Mouse (Mus musculus) limb, embryonic 10.5 days (tissue): ENCODE data around the gene C77080. TPM values are rescaled to one million over a fixed set of nuclear protein-coding genes. Genes with fewer than 3 reads are reported as not detected.

ENCODE experiments used
- DNase-seq: peaks from one replicate; pipeline ENCODE4 v3.0.0-alpha.2; 2017; ENCODE audit warnings: low spot score
- H3K27ac ChIP-seq: fragments of 300-500 bp; sonication (generic); 2 replicates; pipeline ENCODE4 v1.5.1; 2016; ENCODE audit warnings: mild to moderate bottlenecking
- H3K27me3 ChIP-seq: fragments of 300-500 bp; sonication (generic); 2 replicates; pipeline ENCODE4 v1.6.1; 2016; ENCODE audit warnings: low read depth, mild to moderate bottlenecking; ENCODE audit not compliant: poor library complexity, severe bottlenecking
- H3K36me3 ChIP-seq: fragments of 300-500 bp; sonication (generic); 2 replicates; pipeline ENCODE4 v1.6.1; 2016; ENCODE audit warnings: mild to moderate bottlenecking, moderate library complexity
- H3K4me1 ChIP-seq: fragments of 300-500 bp; sonication (generic); 2 replicates; pipeline ENCODE4 v1.6.1; 2016
- H3K4me3 ChIP-seq: fragments of 300-500 bp; sonication (generic); 2 replicates; pipeline ENCODE4 v1.5.1; 2016; ENCODE audit warnings: mild to moderate bottlenecking, moderate library complexity
- H3K9me3 ChIP-seq: fragments of 300-500 bp; sonication (generic); replicated peaks from 2 replicates; pipeline ENCODE4 v1.6.1; 2016; ENCODE audit warnings: mild to moderate bottlenecking
- WGBS: fragments of 180-500 bp; shearing (Covaris S2); methylation state at CpG from one replicate; pipeline ENCODE4 v1.1.7; 2016; 5-methylcytosine and 5-hydroxymethylcytosine counted together
- polyA plus RNA-seq: library from polyadenylated mRNA; unstranded; fragments of >200 nt; fragmentation: Nextera tagmentation; extraction: Ambion mirVana; gene quantifications from 2 replicates; pipeline ENCODE4 v1.2.1, GENCODE M21; 2016

C77080 gene
- polyA plus RNA-seq, 1 experiment from 2014 or later: 4.1 TPM

- peaks cover 34% of the 10 kb centered on the region for H3K27me3 ChIP-seq
- H3K9me3 ChIP-seq: no peaks in the 10 kb centered on the region
- no peak for DNase-seq
- WGBS: 64% methylated on average over 12 of the region's 12 CpGs
- H3K4me1 ChIP-seq: peaks cover 47% of the 10 kb centered on the region
- no peak overlapping the region for H3K27ac ChIP-seq
- no peak overlapping the region for H3K4me3 ChIP-seq
- no peaks in the 10 kb centered on the region for H3K36me3 ChIP-seq
These were observed 29.4 kb downstream of the C77080 start for GRCm38 (mm10) chr4:129231594-129232450.

- DNase-seq: no peak
- Histone ChIP-seq H3K4me3 (no peak overlapping the region), H3K27ac (no peak overlapping the region), H3K4me1 (peaks cover 49% of the 10 kb centered on the region), H3K36me3 (no peaks in the 10 kb centered on the region), H3K27me3 (peaks cover 42% of the 10 kb centered on the region), H3K9me3 (no peaks in the 10 kb centered on the region)
- WGBS: 65% methylated on average over 8 of the region's 8 CpGs
These were observed 30.3 kb downstream of the C77080 start for GRCm38 (mm10) chr4:129230926-129231325.

- H3K4me1 ChIP-seq: peaks cover 58% of the 10 kb centered on the region
- WGBS: 36% methylated on average over 8 of the region's 8 CpGs
- no peaks in the 10 kb centered on the region for H3K9me3 ChIP-seq
- H3K4me3 ChIP-seq: peak overlapping the region; percentile 39
- H3K27me3 ChIP-seq: peaks cover 72% of the 10 kb centered on the region
- DNase-seq: no peak
- peaks cover 9% of the 10 kb centered on the region for H3K36me3 ChIP-seq
- peak overlapping the region; percentile 58 for H3K27ac ChIP-seq
These were observed 33.2 kb downstream of the C77080 start for GRCm38 (mm10) chr4:129227985-129228381.

GRCm38 (mm10) chr4:129227170-129227984 lies 33.8 kb downstream of the C77080 start:
- Histone ChIP-seq H3K4me1 (peaks cover 64% of the 10 kb centered on the region), H3K27me3 (peaks cover 78% of the 10 kb centered on the region)

GRCm38 (mm10) chr4:129226441-129226963 lies 34.7 kb downstream of the C77080 start:
- peaks cover 22% of the 10 kb centered on the region for H3K36me3 ChIP-seq
- H3K9me3 ChIP-seq: no peaks in the 10 kb centered on the region
- DNase-seq: no peak
- WGBS: 34% methylated on average over 5 of the region's 5 CpGs
- 0 out of 2 replicates have a peak overlapping the region, but pooled peaks have one; percentile 39 for H3K4me3 ChIP-seq
- H3K4me1 ChIP-seq: peaks cover 58% of the 10 kb centered on the region
- 0 out of 2 replicates have a peak overlapping the region, but pooled peaks have one; percentile 42 for H3K27ac ChIP-seq
- H3K27me3 ChIP-seq: peaks cover 87% of the 10 kb centered on the region

More at GRCm38 (mm10) chr4:129227170-129227984, 33.8 kb downstream of the C77080 start:
- no peak for DNase-seq
- Histone ChIP-seq H3K36me3 (peaks cover 14% of the 10 kb centered on the region), H3K9me3 (no peaks in the 10 kb centered on the region), H3K4me3 (peak overlapping the region; percentile 39), H3K27ac (peak overlapping the region; percentile 58)
- WGBS: 8% methylated on average over 22 of the region's 22 CpGs

- Histone ChIP-seq H3K4me1 (peaks cover 56% of the 10 kb centered on the region), H3K27ac (no peak overlapping the region), H3K4me3 (no peak overlapping the region), H3K36me3 (peaks cover 34% of the 10 kb centered on the region), H3K27me3 (peaks cover 86% of the 10 kb centered on the region), H3K9me3 (no peaks in the 10 kb centered on the region)
- WGBS: 98% methylated on average over 12 of the region's 12 CpGs
- DNase-seq: no peak
These were observed 35.9 kb downstream of the C77080 start for GRCm38 (mm10) chr4:129225315-129225714.

GRCm38 (mm10) chr4:129223421-129224281 lies 37.6 kb downstream of the C77080 start:
- Histone ChIP-seq H3K36me3 (peaks cover 51% of the 10 kb centered on the region), H3K4me1 (peaks cover 73% of the 10 kb centered on the region), H3K9me3 (no peaks in the 10 kb centered on the region), H3K27ac (peak overlapping the region; percentile 69), H3K4me3 (peak overlapping the region; percentile 45), H3K27me3 (peaks cover 75% of the 10 kb centered on the region)
- 29% methylated on average over 55 of the region's 55 CpGs for WGBS
- peak; percentile 66 for DNase-seq

GRCm38 (mm10) chr4:129222019-129222925 lies 38.9 kb downstream of the C77080 start:
- peaks cover 61% of the 10 kb centered on the region for H3K27me3 ChIP-seq
- no peak overlapping the region for H3K4me3 ChIP-seq
- peaks cover 65% of the 10 kb centered on the region for H3K4me1 ChIP-seq
- 59% methylated on average over 31 of the region's 31 CpGs for WGBS
- H3K36me3 ChIP-seq: peaks cover 65% of the 10 kb centered on the region
- no peak for DNase-seq
- H3K9me3 ChIP-seq: no peaks in the 10 kb centered on the region
- peak overlapping the region; percentile 32; the same call in 1 of the 2 replicates for H3K27ac ChIP-seq

GRCm38 (mm10) chr4:129221097-129222010 lies 39.9 kb downstream of the C77080 start:
- no peak for DNase-seq
- WGBS: 73% methylated on average over 23 of the region's 23 CpGs
- Histone ChIP-seq H3K4me1 (peaks cover 56% of the 10 kb centered on the region), H3K36me3 (peaks cover 74% of the 10 kb centered on the region), H3K27ac (no peak overlapping the region), H3K4me3 (no peak overlapping the region), H3K27me3 (peaks cover 52% of the 10 kb centered on the region), H3K9me3 (no peaks in the 10 kb centered on the region)

- 72% methylated on average over 7 of the region's 7 CpGs for WGBS
- Histone ChIP-seq H3K4me1 (peaks cover 50% of the 10 kb centered on the region), H3K36me3 (peaks cover 79% of the 10 kb centered on the region), H3K27me3 (peaks cover 44% of the 10 kb centered on the region), H3K27ac (peak overlapping the region; percentile 37), H3K4me3 (no peak overlapping the region), H3K9me3 (no peaks in the 10 kb centered on the region)
- no peak for DNase-seq
These were observed 40.7 kb downstream of the C77080 start for GRCm38 (mm10) chr4:129220376-129221089.
